ENCODE assay signal across 33 mouse cellular contexts in genomic region chr7:27059333-27059732, GRCm38 (mm10). TPM values are rescaled to one million over a fixed set of nuclear protein-coding genes. Genes with fewer than 3 reads are reported as not detected.
"Had no signal": no experiment of that assay in that cellular context is flagged by ENCODE, and none has a peak within 500 bp of the region (broad histone marks: within the 10 kb centered on the region; RNA-seq: fewer than 3 reads in every experiment).

No protein-coding gene starts in this region.

RNA-seq across cellular contexts. Expression of gene Cyp2a12, which starts 30.5 kb away (rescaled TPM):
- total RNA-seq: left cerebral cortex, postnatal 10 days; left cerebral cortex, postnatal 14 days; left cerebral cortex, postnatal 25 days; left cerebral cortex, postnatal 36 days; left cerebral cortex, postnatal 4 days; megakaryocyte progenitor cell, adult 5-6 weeks; megakaryocyte, adult 5-6 weeks; megakaryocyte-erythroid progenitor cell, adult 5-6 weeks; midbrain, postnatal 0 days; monocyte, adult 5-6 weeks had no signal
- polyA plus RNA-seq: limb, embryonic 10.5 days; limb, embryonic 11.5 days; limb, embryonic 12.5 days; limb, embryonic 13.5 days; limb, embryonic 14.5 days; limb, embryonic 15.5 days; liver, embryonic 11.5 days; lung, embryonic 14.5 days; lung, embryonic 15.5 days; lung, embryonic 16.5 days; lung, postnatal 0 days; macrophage; midbrain, embryonic 10.5 days; midbrain, embryonic 11.5 days; midbrain, embryonic 12.5 days; midbrain, embryonic 13.5 days; midbrain, embryonic 14.5 days; midbrain, embryonic 15.5 days; midbrain, embryonic 16.5 days; midbrain, postnatal 0 days; myocyte; neural tube, embryonic 11.5 days; neural tube, embryonic 12.5 days; neural tube, embryonic 13.5 days had no signal
